Mouse (Mus musculus) cerebellum, adult 2 months (tissue): ENCODE measurements around the gene Rer1. TPM values are rescaled to one million over a fixed set of nuclear protein-coding genes. Genes with fewer than 3 reads are reported as not detected.
A peak's percentile ranks its signal among the peaks of the same experiment; 100 is the strongest.

Source experiments
- DNase-seq, 2 experiments: peaks; one replicate each; pipeline ENCODE4 v3.0.0; 2021
- H3K27ac ChIP-seq: fragments of 200-500 bp; 2 replicates; pipeline ENCODE4 v1.5.1; 2012; ENCODE audit warnings: low read length, control low read depth, inconsistent platforms; ENCODE audit not compliant: insufficient read depth
- H3K27me3 ChIP-seq: fragments of 200-500 bp; 2 replicates; pipeline ENCODE4 v1.6.1; 2012; ENCODE audit warnings: inconsistent platforms, mild to moderate bottlenecking, low read length, moderate library complexity; ENCODE audit not compliant: control insufficient read depth, insufficient read depth
- H3K4me1 ChIP-seq: fragments of 200-500 bp; 2 replicates; pipeline ENCODE4 v1.6.1; 2011; ENCODE audit warnings: low read length; ENCODE audit not compliant: control insufficient read depth, insufficient read depth
- H3K4me3 ChIP-seq: fragments of 200-500 bp; replicated peaks from 2 replicates; pipeline ENCODE3; 2011; ENCODE audit warnings: mild to moderate bottlenecking, low read depth, low read length, control low read depth; ENCODE audit not compliant: insufficient read depth
- CTCF ChIP-seq: fragments of 200-500 bp; IDR thresholded peaks from 2 replicates; pipeline ENCODE4 v1.5.1; 2011; ENCODE audit warnings: low read depth, mild to moderate bottlenecking, control low read depth, low read length, moderate library complexity, borderline replicate concordance; ENCODE audit not compliant: insufficient read depth
- POLR2A ChIP-seq: fragments of 200-500 bp; IDR thresholded peaks from 2 replicates; pipeline ENCODE4 v1.6.1; 2011; ENCODE audit warnings: low read length, control low read depth, borderline replicate concordance; ENCODE audit not compliant: insufficient read depth
- WGBS: fragments of 180-500 bp; shearing (Covaris S2); methylation state at CpG from one replicate; pipeline ENCODE4 v1.1.7; 2018; 5-methylcytosine and 5-hydroxymethylcytosine counted together
- polyA plus RNA-seq: library from polyadenylated mRNA; depleted of rRNA; stranded (reverse); fragments of >200 nt; gene quantifications from 2 replicates; pipeline ENCODE4 v1.2.3, GENCODE M21; 2012

The Rer1 gene
- polyA plus RNA-seq, 1 experiment, result 102 TPM

GRCm38 (mm10) chr4:155107886-155108285 lies 21.7 kb upstream of the Rer1 start:
- TF ChIP-seq POLR2A (no peak), CTCF (no peak)
- DNase-seq, result no peak
- WGBS, result 98% methylated on average over 4 of the region's 4 CpGs
- H3K4me3 ChIP-seq, result no peak overlapping the region
- no peaks in the 10 kb centered on the region for H3K4me1 ChIP-seq
- H3K27me3 ChIP-seq, result no peaks in the 10 kb centered on the region
- no peak overlapping the region for H3K27ac ChIP-seq

- Histone ChIP-seq H3K4me1 (peaks cover 35% of the 10 kb centered on the region), H3K4me3 (no peak overlapping the region), H3K27me3 (no peaks in the 10 kb centered on the region), H3K27ac (no peak overlapping the region)
- WGBS, result 90% methylated on average over 4 of the region's 4 CpGs
- TF ChIP-seq POLR2A (no peak), CTCF (no peak)
- no peak for DNase-seq
These were observed 12.4 kb upstream of the Rer1 start for GRCm38 (mm10) chr4:155098572-155098971.

- 43% methylated on average over 6 of the region's 6 CpGs for WGBS
- Histone ChIP-seq H3K4me1 (peaks cover 44% of the 10 kb centered on the region), H3K4me3 (no peak overlapping the region), H3K27me3 (no peaks in the 10 kb centered on the region), H3K27ac (no peak overlapping the region)
- DNase-seq, result peak; percentile 39 to 46
- TF ChIP-seq CTCF (no peak), POLR2A (no peak)
These were observed 11.3 kb upstream of the Rer1 start for GRCm38 (mm10) chr4:155097452-155097851.

- Histone ChIP-seq H3K4me1 (peaks cover 51% of the 10 kb centered on the region), H3K4me3 (no peak overlapping the region), H3K27ac (peak overlapping the region; percentile 48; the same call in 1 of the 2 replicates), H3K27me3 (no peaks in the 10 kb centered on the region)
- WGBS, result 17% methylated on average over 8 of the region's 8 CpGs
- peak; percentile 78 to 89 for DNase-seq
- TF ChIP-seq CTCF, result no peak
- 0 out of 2 replicates have a peak, but pooled peaks have one; percentile 29 for TF ChIP-seq POLR2A
These were observed 9.8 kb upstream of the Rer1 start for GRCm38 (mm10) chr4:155095967-155096366.

GRCm38 (mm10) chr4:155095238-155095900 lies 9.2 kb upstream of the Rer1 start:
- WGBS, result 17% methylated on average over 8 of the region's 8 CpGs
- no peaks in the 10 kb centered on the region for H3K27me3 ChIP-seq
- no peak overlapping the region for H3K4me3 ChIP-seq
- peak; percentile 99 for TF ChIP-seq CTCF
- TF ChIP-seq POLR2A, result peak; percentile 26; the same call in 1 of the 2 replicates
- H3K4me1 ChIP-seq, result peaks cover 51% of the 10 kb centered on the region
- peak overlapping the region; percentile 97 for H3K27ac ChIP-seq
- peak; percentile 92 to 95 for DNase-seq

GRCm38 (mm10) chr4:155094565-155094964 lies 8.4 kb upstream of the Rer1 start:
- Histone ChIP-seq H3K4me3 (no peak overlapping the region), H3K4me1 (peaks cover 51% of the 10 kb centered on the region), H3K27ac (peak overlapping the region; percentile 97), H3K27me3 (no peaks in the 10 kb centered on the region)
- TF ChIP-seq POLR2A (no peak), CTCF (peak; percentile 45; the same call in 1 of the 2 replicates)
- DNase-seq, result peak; percentile 63 to 65
- 50% methylated on average over 3 of the region's 3 CpGs for WGBS

- no peak for TF ChIP-seq POLR2A
- 0 out of 2 replicates have a peak, but pooled peaks have one; percentile 1 for TF ChIP-seq CTCF
- peak overlapping the region; percentile 97 for H3K27ac ChIP-seq
- DNase-seq, result peak in 1 of 2 experiments; percentile 44
- H3K4me3 ChIP-seq, result no peak overlapping the region
- 46% methylated on average over 7 of the region's 7 CpGs for WGBS
- H3K27me3 ChIP-seq, result no peaks in the 10 kb centered on the region
- peaks cover 51% of the 10 kb centered on the region for H3K4me1 ChIP-seq
These were observed 7.4 kb upstream of the Rer1 start for GRCm38 (mm10) chr4:155093431-155094149.

GRCm38 (mm10) chr4:155092718-155093430 lies 6.7 kb upstream of the Rer1 start:
- DNase-seq, result peak; percentile 94 to 98
- H3K27me3 ChIP-seq, result no peaks in the 10 kb centered on the region
- TF ChIP-seq CTCF (peak; percentile 23; the same call in 1 of the 2 replicates), POLR2A (peak; percentile 36; the same call in 1 of the 2 replicates)
- peak overlapping the region; percentile 97 for H3K27ac ChIP-seq
- peak overlapping the region; percentile 3 for H3K4me3 ChIP-seq
- peaks cover 48% of the 10 kb centered on the region for H3K4me1 ChIP-seq
- WGBS, result 23% methylated on average over 19 of the region's 19 CpGs
